Mouse (Mus musculus): ENCODE measurements around the gene P2ry14. TPM values are rescaled to one million over a fixed set of nuclear protein-coding genes. Genes with fewer than 3 reads are reported as not detected.

The P2ry14 gene
- polyA plus RNA-seq (2016; fragmentation: Nextera tagmentation; extraction: Ambion mirVana) = 2.4 and 3.8 TPM in 2 replicates

- Histone ChIP-seq H3K27me3 (no peaks in the 10 kb centered on the region), H3K36me3 (no peaks in the 10 kb centered on the region), H3K4me2 (replicated peaks) (no peak within 1 kb of the TSS), H3K4me3 (no peak within 1 kb of the TSS), H3K9me3 (no peaks in the 10 kb centered on the region), H3K27ac (replicated peaks) (no peak within 1 kb of the TSS), H3K4me1 (no peaks in the 10 kb centered on the region), H3K9ac (replicated peaks) (no peak within 1 kb of the TSS)
- ATAC-seq (ENCODE audit: low FRiP score, low read depth) = no peak
- WGBS = 90% methylated on average over 5 of the region's 5 CpGs
These were observed at the start of gene P2ry14 for GRCm38 (mm10) chr3:59153424-59153823. Gene P2ry14 (minus strand): TSS chr3:59153618.

GRCm38 (mm10) chr3:59197329-59197948 is 44.0 kb upstream of the P2ry14 start:
- no peaks in the 10 kb centered on the region for H3K4me1 ChIP-seq
- H3K36me3 ChIP-seq = no peaks in the 10 kb centered on the region
- no peaks in the 10 kb centered on the region for H3K27me3 ChIP-seq
- no peak overlapping the region for H3K9ac ChIP-seq (replicated peaks)
- H3K4me2 ChIP-seq (replicated peaks) = no peak overlapping the region
- ATAC-seq (ENCODE audit: low FRiP score, low read depth) = no peak
- H3K27ac ChIP-seq (replicated peaks) = no peak overlapping the region
- no peak overlapping the region for H3K4me3 ChIP-seq
- no peaks in the 10 kb centered on the region for H3K9me3 ChIP-seq
- 87% methylated on average over 4 of the region's 4 CpGs for WGBS

DNA sequence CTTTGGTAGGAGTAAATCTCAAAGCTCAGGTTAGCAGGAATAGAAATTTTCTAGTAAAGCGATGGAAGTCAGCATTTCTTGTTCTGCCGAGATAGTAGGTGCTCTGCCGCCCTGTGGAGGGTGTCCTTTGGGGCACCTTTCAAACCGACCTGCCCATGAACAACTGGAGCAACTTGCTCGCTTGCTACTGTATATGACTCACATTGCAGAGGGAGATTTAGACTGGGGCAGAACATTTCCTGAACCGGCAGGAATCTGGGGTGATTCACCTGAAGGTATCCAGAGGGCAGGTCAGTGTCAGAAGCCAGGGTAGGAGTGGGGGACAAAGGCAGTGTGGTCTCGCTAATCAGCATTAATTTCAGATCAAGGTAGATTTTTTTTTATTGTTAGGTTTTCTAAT is 41.5 kb upstream of the P2ry14 start, which contains the start of gene Gpr87:
Gpr87 (minus strand) TSS at position 167 of the 400 bp plus-strand sequence.
- Histone ChIP-seq H3K4me1 (no peaks in the 10 kb centered on the region), H3K4me3 (no peak within 1 kb of the TSS), H3K9ac (replicated peaks) (no peak within 1 kb of the TSS), H3K27me3 (no peaks in the 10 kb centered on the region), H3K36me3 (no peaks in the 10 kb centered on the region), H3K4me2 (replicated peaks) (no peak within 1 kb of the TSS), H3K9me3 (no peaks in the 10 kb centered on the region), H3K27ac (replicated peaks) (no peak within 1 kb of the TSS)
- 85% methylated on average over 7 of the region's 7 CpGs for WGBS
- no peak for ATAC-seq (ENCODE audit: low FRiP score, low read depth)

GRCm38 (mm10) chr3:59194099-59194498 is 40.7 kb upstream of the P2ry14 start:
- Histone ChIP-seq H3K9me3 (no peaks in the 10 kb centered on the region), H3K9ac (replicated peaks) (no peak overlapping the region), H3K27me3 (no peaks in the 10 kb centered on the region), H3K4me3 (no peak overlapping the region), H3K4me1 (no peaks in the 10 kb centered on the region), H3K27ac (replicated peaks) (no peak overlapping the region), H3K4me2 (replicated peaks) (no peak overlapping the region), H3K36me3 (no peaks in the 10 kb centered on the region)
- WGBS = 92% methylated on average over 7 of the region's 7 CpGs
- ATAC-seq (ENCODE audit: low FRiP score, low read depth) = no peak

GRCm38 (mm10) chr3:59191674-59192073 is 38.3 kb upstream of the P2ry14 start:
- 95% methylated on average over 6 of the region's 6 CpGs for WGBS
- Histone ChIP-seq H3K4me1 (no peaks in the 10 kb centered on the region), H3K4me3 (no peak overlapping the region), H3K27me3 (no peaks in the 10 kb centered on the region), H3K9me3 (no peaks in the 10 kb centered on the region), H3K36me3 (no peaks in the 10 kb centered on the region), H3K9ac (replicated peaks) (no peak overlapping the region), H3K27ac (replicated peaks) (no peak overlapping the region), H3K4me2 (replicated peaks) (no peak overlapping the region)
- ATAC-seq (ENCODE audit: low FRiP score, low read depth) = no peak

GRCm38 (mm10) chr3:59187336-59187735 is 33.9 kb upstream of the P2ry14 start:
- WGBS = 87% methylated on average over 4 of the region's 4 CpGs
- Histone ChIP-seq H3K27me3 (no peaks in the 10 kb centered on the region), H3K9ac (replicated peaks) (no peak overlapping the region), H3K4me3 (no peak overlapping the region), H3K27ac (replicated peaks) (no peak overlapping the region), H3K4me2 (replicated peaks) (no peak overlapping the region), H3K9me3 (no peaks in the 10 kb centered on the region), H3K36me3 (no peaks in the 10 kb centered on the region), H3K4me1 (0 out of 2 replicates have a peak, but pooled peaks cover under 1% of the 10 kb centered on the region)
- no peak for ATAC-seq (ENCODE audit: low FRiP score, low read depth)

GRCm38 (mm10) chr3:59185662-59186061 is 32.2 kb upstream of the P2ry14 start:
- Histone ChIP-seq H3K9ac (replicated peaks) (no peak overlapping the region), H3K27ac (replicated peaks) (no peak overlapping the region), H3K4me2 (replicated peaks) (no peak overlapping the region), H3K36me3 (no peaks in the 10 kb centered on the region), H3K27me3 (no peaks in the 10 kb centered on the region), H3K4me1 (0 out of 2 replicates have a peak, but pooled peaks cover 4% of the 10 kb centered on the region), H3K4me3 (no peak overlapping the region), H3K9me3 (no peaks in the 10 kb centered on the region)
- WGBS = 86% methylated on average over 4 of the region's 4 CpGs
- ATAC-seq (ENCODE audit: low FRiP score, low read depth) = no peak

GRCm38 (mm10) chr3:59182129-59182528 is 28.7 kb upstream of the P2ry14 start:
- ATAC-seq (ENCODE audit: low FRiP score, low read depth) = peak; percentile 77
- Histone ChIP-seq H3K27me3 (no peaks in the 10 kb centered on the region), H3K4me3 (no peak overlapping the region), H3K36me3 (no peaks in the 10 kb centered on the region), H3K9ac (replicated peaks) (no peak overlapping the region), H3K9me3 (no peaks in the 10 kb centered on the region), H3K4me1 (0 out of 2 replicates have a peak, but pooled peaks cover 4% of the 10 kb centered on the region), H3K27ac (replicated peaks) (no peak overlapping the region), H3K4me2 (replicated peaks) (no peak overlapping the region)

- no peak overlapping the region for H3K4me3 ChIP-seq
- H3K4me2 ChIP-seq (replicated peaks) = no peak overlapping the region
- no peak; the same call in 1 of the 2 replicates for ATAC-seq (ENCODE audit: low FRiP score, low read depth)
- H3K9me3 ChIP-seq = no peaks in the 10 kb centered on the region
- WGBS = 74% methylated on average over 5 of the region's 5 CpGs
- H3K4me1 ChIP-seq = 0 out of 2 replicates have a peak, but pooled peaks cover 4% of the 10 kb centered on the region
- H3K9ac ChIP-seq (replicated peaks) = no peak overlapping the region
- H3K27ac ChIP-seq (replicated peaks) = no peak overlapping the region
- no peaks in the 10 kb centered on the region for H3K36me3 ChIP-seq
- no peaks in the 10 kb centered on the region for H3K27me3 ChIP-seq
These were observed 27.7 kb upstream of the P2ry14 start for GRCm38 (mm10) chr3:59181134-59181533.

- Histone ChIP-seq H3K36me3 (no peaks in the 10 kb centered on the region), H3K4me1 (no peaks in the 10 kb centered on the region), H3K9me3 (no peaks in the 10 kb centered on the region), H3K9ac (replicated peaks) (no peak overlapping the region), H3K27me3 (no peaks in the 10 kb centered on the region), H3K27ac (replicated peaks) (no peak overlapping the region), H3K4me2 (replicated peaks) (no peak overlapping the region), H3K4me3 (no peak overlapping the region)
- 63% methylated on average over 5 of the region's 5 CpGs for WGBS
- no peak for ATAC-seq (ENCODE audit: low FRiP score, low read depth)
These were observed 23.5 kb upstream of the P2ry14 start for GRCm38 (mm10) chr3:59176871-59177270.

- no peaks in the 10 kb centered on the region for H3K4me1 ChIP-seq
- no peaks in the 10 kb centered on the region for H3K27me3 ChIP-seq
- 46% methylated on average over 5 of the region's 5 CpGs for WGBS
- H3K4me3 ChIP-seq = no peak overlapping the region
- H3K36me3 ChIP-seq = no peaks in the 10 kb centered on the region
- no peak overlapping the region for H3K27ac ChIP-seq (replicated peaks)
- peak; percentile 60; the same call in 1 of the 2 replicates for ATAC-seq (ENCODE audit: low FRiP score, low read depth)
- no peak overlapping the region for H3K9ac ChIP-seq (replicated peaks)
- H3K4me2 ChIP-seq (replicated peaks) = no peak overlapping the region
- no peaks in the 10 kb centered on the region for H3K9me3 ChIP-seq
These were observed 21.8 kb upstream of the P2ry14 start for GRCm38 (mm10) chr3:59175234-59175633.

GRCm38 (mm10) chr3:59174426-59175154 is 21.2 kb upstream of the P2ry14 start:
- H3K4me1 ChIP-seq = no peaks in the 10 kb centered on the region
- 83% methylated on average over 6 of the region's 6 CpGs for WGBS
- H3K9ac ChIP-seq (replicated peaks) = no peak overlapping the region
- H3K36me3 ChIP-seq = no peaks in the 10 kb centered on the region
- no peak overlapping the region for H3K27ac ChIP-seq (replicated peaks)
- no peak overlapping the region for H3K4me3 ChIP-seq
- H3K9me3 ChIP-seq = no peaks in the 10 kb centered on the region
- H3K4me2 ChIP-seq (replicated peaks) = no peak overlapping the region
- H3K27me3 ChIP-seq = no peaks in the 10 kb centered on the region
- ATAC-seq (ENCODE audit: low FRiP score, low read depth) = no peak

Measured in midbrain, embryonic 12.5 days (tissue).